Mouse (Mus musculus) adrenal gland, adult 8-10 months (tissue): ENCODE measurements around the gene D16Ertd472e. TPM values are rescaled to one million over a fixed set of nuclear protein-coding genes. Genes with fewer than 3 reads are reported as not detected.

Source experiments
- DNase-seq: peaks from one replicate; pipeline ENCODE4 v3.0.0; 2022
- total RNA-seq, 4 experiments: library from RNA; stranded (reverse); gene quantifications; 2 replicates each; pipeline ENCODE4 v1.2.4; 2022

Gene D16Ertd472e
- 10 to 100 TPM; 22.2 to 58.2 (median 30.5) TPM for total RNA-seq

GRCm38 (mm10) chr16:78576478-78577084 lies at the start of gene D16Ertd472e:
TSS of gene D16Ertd472e (minus strand) at chr16:78576708.
- peak; percentile 85 for DNase-seq

GRCm38 (mm10) chr16:78622755-78623154 lies 46.2 kb upstream of the D16Ertd472e start:
- DNase-seq: no peak

GRCm38 (mm10) chr16:78619386-78619785 lies 42.9 kb upstream of the D16Ertd472e start:
- peak; percentile 88 for DNase-seq

- no peak for DNase-seq
These were observed 41.4 kb upstream of the D16Ertd472e start for GRCm38 (mm10) chr16:78617757-78618532.

- DNase-seq: no peak
These were observed 29.7 kb upstream of the D16Ertd472e start for GRCm38 (mm10) chr16:78606202-78606601.

- no peak for DNase-seq
These were observed 22.4 kb upstream of the D16Ertd472e start for GRCm38 (mm10) chr16:78598919-78599318.

GRCm38 (mm10) chr16:78596381-78596780 lies 19.9 kb upstream of the D16Ertd472e start:
- DNase-seq: no peak

- no peak for DNase-seq
These were observed 19.3 kb upstream of the D16Ertd472e start for GRCm38 (mm10) chr16:78595821-78596220.

GRCm38 (mm10) chr16:78594154-78594553 lies 17.6 kb upstream of the D16Ertd472e start:
- DNase-seq: no peak

- no peak for DNase-seq
These were observed 14.6 kb upstream of the D16Ertd472e start for GRCm38 (mm10) chr16:78591130-78591529.

- no peak for DNase-seq
These were observed 12.3 kb upstream of the D16Ertd472e start for GRCm38 (mm10) chr16:78588821-78589220.

- no peak for DNase-seq
These were observed 10.1 kb upstream of the D16Ertd472e start for GRCm38 (mm10) chr16:78586621-78587020.

GRCm38 (mm10) chr16:78585664-78586397 lies 9.3 kb upstream of the D16Ertd472e start:
- DNase-seq: no peak

GRCm38 (mm10) chr16:78585163-78585562 lies 8.7 kb upstream of the D16Ertd472e start:
- no peak for DNase-seq

- DNase-seq: no peak
These were observed 7.5 kb upstream of the D16Ertd472e start for GRCm38 (mm10) chr16:78583968-78584367.

GRCm38 (mm10) chr16:78580387-78580786 lies 3.9 kb upstream of the D16Ertd472e start:
- DNase-seq: no peak

GRCm38 (mm10) chr16:78579386-78579785 lies 2.9 kb upstream of the D16Ertd472e start:
- no peak for DNase-seq

- DNase-seq: peak; percentile 54
These were observed 670 bp upstream of the D16Ertd472e start for GRCm38 (mm10) chr16:78577085-78577671.

GRCm38 (mm10) chr16:78575852-78576477 lies 543 bp downstream of the D16Ertd472e start:
- no peak for DNase-seq

- DNase-seq: no peak
These were observed 1.2 kb downstream of the D16Ertd472e start for GRCm38 (mm10) chr16:78575190-78575851.

GRCm38 (mm10) chr16:78574241-78574640 lies 2.3 kb downstream of the D16Ertd472e start:
- DNase-seq: no peak

- no peak for DNase-seq
These were observed 3.5 kb downstream of the D16Ertd472e start for GRCm38 (mm10) chr16:78573016-78573415.
